Mouse (Mus musculus): ENCODE results near the gene Acly. TPM values are rescaled to one million over a fixed set of nuclear protein-coding genes. Genes with fewer than 3 reads are reported as not detected.
"Not testable (repeated sequence)": the region's sequence is repeated elsewhere in the genome, so short reads cannot be mapped to it uniquely, and the experiment has no call there.

Gene Acly
- polyA plus RNA-seq, 1 experiment from 2014 or later = 228 TPM

- Histone ChIP-seq H3K9me3 (no peaks in the 10 kb centered on the region), H3K36me3 (no peaks in the 10 kb centered on the region), H3K4me1 (replicated peaks) (peaks cover 11% of the 10 kb centered on the region), H3K9ac (no peak overlapping the region), H3K27ac (replicated peaks) (no peak overlapping the region), H3K4me3 (no peak overlapping the region), H3K27me3 (no peaks in the 10 kb centered on the region), H3K4me2 (no peak overlapping the region)
- WGBS = 89% methylated on average over 2 of the region's 2 CpGs
- ATAC-seq (ENCODE audit: low FRiP score, low read depth) = no peak
Measured at GRCm38 (mm10) chr11:100541577-100541976, 13.8 kb upstream of the Acly start.

DNA sequence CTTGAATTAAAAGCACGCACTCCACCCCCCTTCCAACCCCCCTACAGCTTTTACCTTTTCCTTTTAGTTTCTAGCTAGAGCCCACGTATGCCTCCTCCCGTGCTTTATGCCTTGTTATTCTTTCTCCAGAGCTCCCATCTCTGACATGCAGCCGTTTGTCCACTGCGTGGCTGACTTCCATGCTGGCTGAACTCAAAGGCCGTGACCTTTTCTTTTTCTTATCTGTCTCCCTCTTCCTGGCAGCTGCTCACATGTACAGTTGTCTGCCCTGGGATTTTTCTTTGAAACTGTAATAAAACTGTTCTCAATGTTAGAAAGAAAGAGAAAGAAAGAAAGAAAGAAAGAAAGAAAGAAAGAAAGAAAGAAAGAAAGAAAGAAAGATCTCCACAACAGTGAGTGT, 13.2 kb upstream of the Acly start:
- no peaks in the 10 kb centered on the region for H3K9me3 ChIP-seq
- H3K4me1 ChIP-seq (replicated peaks) = peaks cover 10% of the 10 kb centered on the region
- no peaks in the 10 kb centered on the region for H3K27me3 ChIP-seq
- ATAC-seq (ENCODE audit: low FRiP score, low read depth) = no peak
- H3K36me3 ChIP-seq = no peaks in the 10 kb centered on the region
- no peak overlapping the region for H3K27ac ChIP-seq (replicated peaks)
- no peak overlapping the region for H3K4me3 ChIP-seq
- H3K9ac ChIP-seq = no peak overlapping the region
- no peak overlapping the region for H3K4me2 ChIP-seq
- WGBS = 58% methylated on average over 6 of the region's 6 CpGs

- H3K4me1 ChIP-seq (replicated peaks) = no peaks in the 10 kb centered on the region
- ATAC-seq (ENCODE audit: low FRiP score, low read depth) = no peak
- H3K36me3 ChIP-seq = no peaks in the 10 kb centered on the region
- no peaks in the 10 kb centered on the region for H3K9me3 ChIP-seq
- H3K27me3 ChIP-seq = no peaks in the 10 kb centered on the region
- no peak overlapping the region for H3K9ac ChIP-seq
- H3K27ac ChIP-seq (replicated peaks) = no peak overlapping the region
- no peak overlapping the region for H3K4me2 ChIP-seq
- H3K4me3 ChIP-seq = no peak overlapping the region
Measured at GRCm38 (mm10) chr11:100536466-100536865, 8.7 kb upstream of the Acly start.

DNA sequence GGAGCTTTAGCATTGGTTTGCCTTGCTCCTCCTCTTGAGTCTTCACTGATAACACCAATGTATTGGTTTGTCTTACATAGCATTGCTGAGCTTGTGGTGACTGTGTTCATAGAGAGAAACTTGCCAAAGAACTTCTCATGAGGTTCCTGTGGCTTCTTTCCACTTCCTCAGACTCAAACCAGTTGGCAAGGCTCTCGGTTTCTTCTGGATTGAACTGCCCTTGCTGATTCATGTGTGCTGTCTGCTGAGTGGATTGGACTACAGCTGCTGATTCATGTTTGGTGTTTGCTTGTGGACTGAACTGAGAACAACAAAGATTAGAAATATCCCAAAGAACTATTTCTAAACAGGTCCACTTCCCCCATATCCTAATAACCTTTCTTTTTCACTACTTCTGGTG, 8.2 kb upstream of the Acly start:
- WGBS = 85% methylated on average over 1 of the region's 1 CpGs
- H3K9me3 ChIP-seq = no peaks in the 10 kb centered on the region
- no peak overlapping the region for H3K4me3 ChIP-seq
- H3K4me1 ChIP-seq (replicated peaks) = no peaks in the 10 kb centered on the region
- no peak for ATAC-seq (ENCODE audit: low FRiP score, low read depth)
- no peak overlapping the region for H3K9ac ChIP-seq
- no peaks in the 10 kb centered on the region for H3K36me3 ChIP-seq
- no peak overlapping the region for H3K27ac ChIP-seq (replicated peaks)
- no peak overlapping the region for H3K4me2 ChIP-seq
- no peaks in the 10 kb centered on the region for H3K27me3 ChIP-seq

DNA sequence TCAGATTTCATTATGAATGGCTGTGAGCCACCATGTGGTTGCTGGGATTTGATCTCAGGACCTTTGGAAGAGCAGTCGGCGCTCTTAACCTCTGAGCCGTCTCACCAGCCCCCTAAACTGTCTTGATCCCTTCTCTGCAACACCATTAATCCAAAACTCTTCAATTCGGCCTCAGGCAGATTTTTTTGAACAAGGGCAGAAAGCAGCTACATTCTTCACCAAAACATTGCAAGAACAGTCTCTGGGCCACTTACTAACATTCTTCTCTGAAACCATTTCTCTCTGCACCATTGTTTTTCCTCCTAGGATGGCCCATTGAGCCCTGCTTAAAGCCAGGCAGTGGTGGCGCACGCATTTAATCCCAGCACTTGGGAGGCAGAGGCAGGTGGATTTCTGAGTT, 7.0 kb upstream of the Acly start:
- WGBS = 91% methylated on average over 6 of the region's 6 CpGs
- not testable (repeated sequence) for H3K9ac ChIP-seq; H3K27ac ChIP-seq (replicated peaks); H3K9me3 ChIP-seq; H3K27me3 ChIP-seq; H3K36me3 ChIP-seq; H3K4me3 ChIP-seq; ATAC-seq (ENCODE audit: low FRiP score, low read depth); H3K4me2 ChIP-seq; H3K4me1 ChIP-seq (replicated peaks)

DNA sequence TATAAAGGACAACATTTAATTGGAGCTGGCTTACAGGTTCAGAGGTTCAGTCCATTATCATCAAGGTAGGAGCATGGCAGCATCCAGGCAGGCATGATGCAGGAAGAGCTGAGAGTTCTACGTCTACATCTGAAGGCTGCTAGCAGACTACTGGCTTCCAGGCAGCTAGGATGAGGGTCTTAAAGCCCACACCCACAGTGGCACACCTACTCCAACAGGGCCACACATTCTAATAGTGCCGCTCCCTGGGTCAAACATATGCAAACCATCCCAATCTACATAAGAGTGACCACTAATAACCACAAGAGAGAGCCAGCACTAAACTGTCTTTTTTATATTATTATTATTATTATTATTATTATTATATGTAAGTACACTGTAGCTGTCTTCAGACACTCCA, 6.6 kb upstream of the Acly start:
- H3K4me3 ChIP-seq; H3K9ac ChIP-seq; H3K4me1 ChIP-seq (replicated peaks); H3K27ac ChIP-seq (replicated peaks); H3K27me3 ChIP-seq; H3K4me2 ChIP-seq; H3K36me3 ChIP-seq; H3K9me3 ChIP-seq; ATAC-seq (ENCODE audit: low FRiP score, low read depth): not testable (repeated sequence)
- WGBS = 77% methylated on average over 2 of the region's 2 CpGs

DNA sequence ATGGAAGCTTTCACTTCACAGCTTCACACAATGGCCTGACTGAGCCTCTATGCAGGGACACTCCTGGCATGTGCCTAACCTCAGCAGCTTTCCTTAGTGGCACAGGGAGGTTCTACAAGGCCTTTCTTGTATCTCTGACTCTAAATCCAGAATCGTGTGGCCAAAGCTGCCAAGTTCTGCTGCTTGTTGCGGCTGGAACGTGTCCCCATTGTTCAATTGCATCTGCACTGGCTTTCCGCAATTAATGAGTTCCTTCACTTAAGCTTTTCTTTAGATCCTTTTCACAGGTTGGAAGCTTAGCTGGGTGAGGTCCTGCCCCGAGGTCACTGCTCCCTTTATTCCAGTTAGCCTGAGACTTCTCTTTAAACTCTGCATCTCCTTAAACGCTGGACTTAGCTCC, 6.1 kb upstream of the Acly start:
- Histone ChIP-seq H3K9me3 (no peaks in the 10 kb centered on the region), H3K4me1 (replicated peaks) (no peaks in the 10 kb centered on the region), H3K27ac (replicated peaks) (no peak overlapping the region), H3K4me2 (no peak overlapping the region), H3K27me3 (no peaks in the 10 kb centered on the region), H3K4me3 (no peak overlapping the region), H3K36me3 (no peaks in the 10 kb centered on the region), H3K9ac (no peak overlapping the region)
- ATAC-seq (ENCODE audit: low FRiP score, low read depth) = no peak
- 37% methylated on average over 6 of the region's 6 CpGs for WGBS

- peak overlapping the region; percentile 88 for H3K27ac ChIP-seq (replicated peaks)
- peak overlapping the region; percentile 54 for H3K9ac ChIP-seq
- WGBS = 24% methylated on average over 19 of the region's 19 CpGs
- H3K9me3 ChIP-seq = no peaks in the 10 kb centered on the region
- H3K36me3 ChIP-seq = no peaks in the 10 kb centered on the region
- peak overlapping the region; percentile 71 for H3K4me2 ChIP-seq
- peaks cover 39% of the 10 kb centered on the region for H3K4me1 ChIP-seq (replicated peaks)
- ATAC-seq (ENCODE audit: low FRiP score, low read depth) = no peak
- peak overlapping the region; percentile 58 for H3K4me3 ChIP-seq
- H3K27me3 ChIP-seq = no peaks in the 10 kb centered on the region
Measured at GRCm38 (mm10) chr11:100528375-100529165, 770 bp upstream of the Acly start.

DNA sequence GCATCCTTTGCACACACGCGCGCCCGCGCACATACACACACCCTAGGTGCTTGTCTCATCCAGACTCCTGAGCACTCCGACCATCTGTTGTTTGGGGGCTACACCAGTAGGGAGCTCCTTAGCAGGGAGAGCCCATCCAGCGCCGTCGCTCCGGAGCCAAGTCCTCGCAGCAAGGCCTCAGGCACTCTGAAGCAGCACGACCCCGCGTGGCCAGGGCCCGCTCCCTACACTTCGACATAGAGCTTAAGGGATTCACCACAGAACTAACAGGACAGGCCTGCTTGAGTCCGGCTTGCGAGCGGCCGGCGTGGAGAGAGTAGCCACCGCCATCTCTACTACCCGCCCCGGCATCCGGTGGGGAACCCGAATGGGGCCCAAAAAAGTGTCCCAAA, 738 bp downstream of the Acly start:
- H3K27ac ChIP-seq (replicated peaks) = peak overlapping the region; percentile 87
- H3K4me1 ChIP-seq (replicated peaks) = peaks cover 39% of the 10 kb centered on the region
- 0 out of 2 replicates have a peak, but pooled peaks have one; percentile 10 for ATAC-seq (ENCODE audit: low FRiP score, low read depth)
- H3K27me3 ChIP-seq = no peaks in the 10 kb centered on the region
- H3K4me3 ChIP-seq = peak overlapping the region; percentile 58
- H3K4me2 ChIP-seq = peak overlapping the region; percentile 71
- H3K9ac ChIP-seq = peak overlapping the region; percentile 72
- WGBS = under 1% methylated on average over 26 of the region's 26 CpGs
- H3K9me3 ChIP-seq = no peaks in the 10 kb centered on the region
- H3K36me3 ChIP-seq = peaks cover 14% of the 10 kb centered on the region

DNA sequence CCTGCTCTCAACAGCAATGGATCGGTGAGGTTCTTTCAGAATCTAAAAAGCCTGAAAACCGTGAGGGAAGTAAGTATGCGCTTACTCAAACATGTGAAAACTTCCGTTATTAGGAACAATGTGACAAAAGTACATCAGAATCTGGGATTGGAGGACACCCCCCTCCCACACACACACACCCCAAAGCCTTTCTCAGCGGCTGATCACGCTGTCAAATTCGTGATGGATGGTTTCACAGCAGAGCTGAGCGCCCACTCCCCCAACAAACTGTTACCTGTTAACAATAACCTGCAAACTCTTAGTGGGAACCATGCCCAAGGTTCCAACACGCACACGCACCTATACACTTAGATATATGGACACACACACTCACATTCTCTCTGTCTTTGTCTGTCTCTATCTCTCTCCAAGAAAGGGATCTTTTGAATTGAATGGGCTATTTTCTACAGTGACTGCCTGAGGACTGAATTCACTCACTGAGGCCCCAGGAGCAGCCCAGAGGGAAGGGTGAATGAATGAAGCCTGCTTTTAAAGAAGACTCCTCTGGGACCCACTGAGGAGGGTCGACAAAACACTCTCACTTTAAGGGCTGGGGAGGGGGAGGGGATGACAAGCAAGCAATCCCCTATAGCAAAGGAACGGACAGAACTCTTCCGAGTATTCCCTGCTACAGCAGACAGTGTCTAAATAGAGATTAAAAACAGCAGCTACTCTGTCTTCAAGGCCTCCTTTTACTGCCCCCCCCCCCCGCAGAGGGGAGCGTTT, 1.6 kb downstream of the Acly start:
- Histone ChIP-seq H3K36me3 (peaks cover 21% of the 10 kb centered on the region), H3K27ac (replicated peaks) (peak overlapping the region; percentile 87; the same call in 1 of the 2 replicates), H3K4me1 (replicated peaks) (peaks cover 39% of the 10 kb centered on the region), H3K4me3 (peak overlapping the region; percentile 58), H3K27me3 (no peaks in the 10 kb centered on the region), H3K9ac (peak overlapping the region; percentile 72), H3K4me2 (peak overlapping the region; percentile 71), H3K9me3 (no peaks in the 10 kb centered on the region)
- no peak for ATAC-seq (ENCODE audit: low FRiP score, low read depth)
- WGBS = 6% methylated on average over 15 of the region's 15 CpGs

DNA sequence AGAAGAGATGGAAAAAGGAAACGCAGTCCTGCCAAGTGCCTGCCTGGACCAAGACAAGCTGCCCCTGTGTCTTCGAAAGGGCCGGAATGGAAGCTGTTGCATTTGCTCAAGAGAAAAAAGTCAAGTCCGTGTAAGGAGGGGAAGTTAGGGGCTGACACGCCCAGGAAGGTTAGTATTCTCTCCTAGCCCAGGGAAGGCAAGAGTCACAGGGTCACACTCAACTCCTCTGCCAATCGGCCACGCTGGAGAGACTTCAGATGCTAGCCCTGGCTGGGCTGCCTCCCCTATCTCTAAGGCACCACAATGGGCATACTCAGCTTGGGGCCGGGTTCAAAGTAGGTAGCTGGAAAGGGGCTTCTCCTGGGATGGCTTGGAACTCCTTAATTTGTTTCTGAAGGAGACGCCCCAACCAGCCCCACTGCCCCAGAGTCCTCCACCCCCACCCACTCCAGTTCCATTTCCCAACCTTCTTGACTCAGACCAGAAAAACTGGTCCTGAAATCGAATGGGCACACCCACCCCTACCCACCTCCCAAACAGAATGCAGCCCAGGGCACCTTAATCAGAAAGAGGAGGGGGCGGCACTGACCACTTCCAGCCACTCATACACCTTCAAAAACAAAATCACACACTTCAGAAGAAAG, 2.7 kb downstream of the Acly start:
- H3K4me2 ChIP-seq = peak overlapping the region; percentile 71
- H3K9ac ChIP-seq = peak overlapping the region; percentile 72; the same call in 1 of the 2 replicates
- H3K36me3 ChIP-seq = peaks cover 27% of the 10 kb centered on the region
- H3K27ac ChIP-seq (replicated peaks) = no peak overlapping the region
- no peaks in the 10 kb centered on the region for H3K9me3 ChIP-seq
- peak overlapping the region; percentile 58 for H3K4me3 ChIP-seq
- no peak for ATAC-seq (ENCODE audit: low FRiP score, low read depth)
- WGBS = 37% methylated on average over 11 of the region's 11 CpGs
- no peaks in the 10 kb centered on the region for H3K27me3 ChIP-seq
- peaks cover 46% of the 10 kb centered on the region for H3K4me1 ChIP-seq (replicated peaks)

DNA sequence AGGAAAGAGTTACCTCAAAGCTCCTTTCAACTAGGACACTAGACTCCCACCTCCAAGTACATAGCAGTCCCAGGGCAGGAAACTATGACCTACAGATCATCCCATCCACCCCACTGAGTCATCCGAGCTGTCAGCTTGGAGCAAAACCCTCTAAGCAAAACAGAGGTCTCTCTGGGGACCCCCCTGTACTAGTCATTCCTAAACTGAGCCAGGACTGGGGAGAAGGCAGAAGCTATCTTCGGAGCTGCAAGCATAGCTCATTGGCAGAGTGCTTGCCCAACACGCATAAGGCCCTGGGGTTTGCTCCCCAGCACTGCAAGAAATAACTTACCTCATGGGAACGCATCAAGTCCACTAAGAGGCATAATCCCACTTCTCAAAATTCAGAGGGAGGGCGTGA, 3.4 kb downstream of the Acly start:
- Histone ChIP-seq H3K9me3 (no peaks in the 10 kb centered on the region), H3K4me1 (replicated peaks) (peaks cover 46% of the 10 kb centered on the region), H3K27ac (replicated peaks) (no peak overlapping the region), H3K4me3 (no peak overlapping the region), H3K27me3 (no peaks in the 10 kb centered on the region), H3K4me2 (peak overlapping the region; percentile 71), H3K9ac (no peak overlapping the region), H3K36me3 (peaks cover 33% of the 10 kb centered on the region)
- 81% methylated on average over 5 of the region's 5 CpGs for WGBS
- no peak for ATAC-seq (ENCODE audit: low FRiP score, low read depth)

Data from hindbrain, embryonic 15.5 days (tissue).